Mouse (Mus musculus) frontal cortex, adult 2 months (tissue): Measurements from ENCODE around the gene Myoz1. TPM values are rescaled to one million over a fixed set of nuclear protein-coding genes. Genes with fewer than 3 reads are reported as not detected.
A peak's percentile ranks its signal among the peaks of the same experiment; 100 is the strongest.
"Not testable (repeated sequence)": the region's sequence is repeated elsewhere in the genome, so short reads cannot be mapped to it uniquely, and the experiment has no call there.

Source experiments
- DNase-seq, 2 experiments: peaks; one replicate each; pipeline ENCODE4 v3.0.0; 2022; ENCODE audit warnings: low spot score in 1 of 2; ENCODE audit errors: extremely low spot score in 1 of 2
- polyA plus RNA-seq: library from polyadenylated mRNA; depleted of rRNA; stranded (reverse); fragments of >200 nt; gene quantifications from 2 replicates; pipeline ENCODE4 v1.2.3, GENCODE M21; 2012

The Myoz1 gene
- polyA plus RNA-seq, 1 experiment, result 1.4 TPM

- no peak for DNase-seq
Measured at GRCm38 (mm10) chr14:20639918-20640619, 16.3 kb downstream of the Myoz1 start.

DNA sequence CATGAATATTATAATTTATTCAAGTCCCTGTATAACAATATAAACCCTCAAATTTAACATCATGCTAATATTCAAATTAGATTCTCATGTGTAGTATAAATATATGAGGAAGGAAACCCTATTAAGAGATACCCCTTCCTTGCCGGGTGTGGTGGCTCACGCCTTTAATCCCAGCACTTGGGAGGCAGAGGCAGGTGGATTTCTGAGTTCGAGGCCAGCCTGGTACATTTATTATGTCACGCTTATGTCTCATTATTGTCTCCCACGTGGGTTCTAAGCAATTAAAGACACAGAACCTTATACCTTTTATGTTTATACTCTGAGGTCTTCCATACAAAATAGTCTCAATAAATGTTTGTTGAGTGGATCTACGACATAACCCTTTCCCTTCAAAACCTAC lies 17.6 kb downstream of the Myoz1 start:
- DNase-seq, result no peak

DNA sequence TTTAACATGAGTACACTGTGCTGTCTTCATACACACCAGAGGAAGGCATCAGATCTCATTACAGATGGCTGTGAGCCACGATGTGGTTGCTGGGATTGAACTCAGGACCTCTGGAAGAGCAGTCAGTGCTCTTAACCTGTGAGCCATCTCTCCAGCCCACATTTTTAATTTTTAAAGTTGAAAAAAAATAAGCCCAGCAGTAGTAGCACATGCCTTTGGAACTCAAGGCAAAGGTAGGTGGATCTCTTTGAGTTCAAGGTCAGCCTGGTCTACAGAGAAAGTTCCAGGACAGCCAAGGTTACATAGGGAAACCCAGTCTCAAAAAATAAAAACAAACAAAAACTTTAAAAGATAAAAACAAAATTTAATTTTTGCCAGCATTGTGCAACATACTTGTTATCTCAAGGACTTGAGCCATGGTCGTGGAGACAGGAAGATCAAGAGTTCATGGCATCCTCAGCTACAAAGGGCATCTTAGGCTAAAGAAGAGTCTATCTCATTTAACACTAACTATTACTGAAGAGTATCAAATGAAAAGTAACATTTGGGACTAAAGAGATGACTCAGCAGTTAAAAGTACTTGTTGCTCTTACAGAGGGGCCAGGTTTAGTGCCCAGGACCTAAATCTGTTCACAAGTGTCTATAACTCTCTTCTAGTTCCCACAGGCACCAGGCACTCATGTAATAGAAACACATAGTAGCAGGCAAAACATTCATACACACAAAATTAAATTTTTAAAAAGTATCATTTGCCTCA lies 18.3 kb downstream of the Myoz1 start:
- DNase-seq, result no peak

DNA sequence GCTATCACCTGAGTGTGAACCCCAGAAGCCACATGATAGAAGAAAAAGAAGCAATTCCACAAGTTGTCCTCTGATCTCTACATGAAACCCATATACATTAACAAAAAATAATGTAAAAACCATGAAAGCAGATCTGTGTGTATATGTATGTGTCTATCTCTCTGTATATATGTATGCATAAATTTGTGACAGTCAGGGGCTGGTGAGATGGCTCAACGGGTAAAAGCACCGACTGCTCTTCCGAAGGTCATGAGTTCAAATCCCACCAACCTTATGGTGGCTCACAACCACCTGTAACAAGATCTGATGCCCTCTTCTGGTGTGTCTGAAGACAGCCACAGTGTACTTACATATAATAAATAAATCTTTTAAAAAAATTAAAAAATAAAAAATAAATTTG lies 19.4 kb downstream of the Myoz1 start:
- not testable (repeated sequence) for DNase-seq

DNA sequence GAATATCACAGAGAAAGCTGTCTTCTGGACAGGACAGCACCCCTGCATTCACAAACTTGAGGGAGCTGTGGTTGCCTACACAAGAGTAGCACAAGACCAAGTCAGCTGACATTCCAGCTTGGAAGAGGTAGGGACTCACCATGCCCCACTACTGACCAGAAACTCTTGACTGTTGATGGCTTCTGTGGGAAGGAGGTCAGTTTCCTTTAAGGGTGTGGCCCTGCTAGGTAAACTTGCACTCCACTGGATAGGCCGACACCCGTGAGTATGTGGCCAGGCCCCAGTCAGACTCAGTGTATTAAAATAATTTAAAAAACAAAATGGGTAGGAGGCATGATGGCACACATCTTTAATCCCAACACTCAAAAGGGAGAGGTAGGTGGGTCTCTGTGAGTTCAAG lies 20.8 kb downstream of the Myoz1 start:
- no peak for DNase-seq

GRCm38 (mm10) chr14:20631253-20631652 lies 25.1 kb downstream of the Myoz1 start:
- DNase-seq, result no peak

- DNase-seq, result no peak
Measured at GRCm38 (mm10) chr14:20626971-20627370, 29.4 kb downstream of the Myoz1 start.

DNA sequence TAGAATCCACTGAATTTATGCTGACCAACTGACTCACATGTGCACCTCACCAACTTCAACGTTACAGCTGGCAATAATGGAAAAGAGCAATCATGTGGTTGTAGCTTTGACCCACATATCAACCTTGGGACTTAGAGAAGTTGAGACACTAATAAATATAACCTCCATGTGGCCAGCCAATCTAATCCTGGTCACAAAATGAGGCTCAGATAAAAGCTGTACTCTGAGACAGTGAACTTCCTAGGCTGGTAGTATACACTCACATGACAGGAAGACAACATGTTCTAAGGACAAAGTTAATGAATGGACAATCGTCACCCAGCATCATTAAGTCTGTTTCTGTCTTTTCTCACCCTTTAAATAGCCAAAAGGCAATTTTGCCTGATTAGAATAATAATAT lies 29.9 kb downstream of the Myoz1 start:
- no peak for DNase-seq

DNA sequence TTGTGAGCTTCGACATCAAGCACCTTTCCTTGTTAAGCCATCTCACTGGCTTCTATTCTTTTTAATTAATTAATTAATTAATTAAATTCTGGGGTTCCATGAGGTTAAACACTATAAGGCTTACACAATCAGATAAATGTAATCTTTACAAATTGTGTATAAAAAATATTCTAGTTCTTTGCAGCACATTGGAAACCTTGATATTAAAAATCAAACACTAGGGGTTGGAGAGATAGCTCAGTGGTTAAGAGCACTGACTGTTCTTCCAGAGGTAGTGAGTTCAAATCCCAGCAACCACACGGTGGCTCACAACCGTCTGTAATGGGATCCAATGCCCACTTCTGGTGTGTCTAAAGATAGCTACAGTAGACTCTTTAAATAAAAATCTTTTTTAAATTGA lies 33.4 kb downstream of the Myoz1 start:
- DNase-seq, result no peak

- no peak for DNase-seq
Measured at GRCm38 (mm10) chr14:20622412-20622811, 33.9 kb downstream of the Myoz1 start.

DNA sequence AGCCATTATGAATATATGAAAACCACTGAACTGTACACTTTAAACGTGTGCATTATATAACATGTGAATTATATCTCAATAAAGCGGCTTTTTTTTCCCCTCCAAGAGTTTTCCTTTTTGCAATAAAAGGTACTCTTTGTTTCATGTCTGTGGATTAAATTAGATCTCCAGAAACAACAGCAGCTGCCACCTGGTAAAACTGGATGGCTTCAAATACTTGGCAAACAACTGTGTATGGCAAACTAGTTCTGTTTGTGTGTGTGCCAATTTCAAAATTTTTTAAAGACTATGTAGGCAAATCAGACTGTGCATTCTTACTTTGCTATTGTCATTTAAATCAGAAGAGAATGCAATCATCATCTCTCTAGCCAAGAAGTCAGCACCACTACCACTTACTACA lies 34.4 kb downstream of the Myoz1 start:
- no peak for DNase-seq

GRCm38 (mm10) chr14:20619131-20619530 lies 37.2 kb downstream of the Myoz1 start:
- DNase-seq, result peak in 1 of 2 experiments; percentile 45

DNA sequence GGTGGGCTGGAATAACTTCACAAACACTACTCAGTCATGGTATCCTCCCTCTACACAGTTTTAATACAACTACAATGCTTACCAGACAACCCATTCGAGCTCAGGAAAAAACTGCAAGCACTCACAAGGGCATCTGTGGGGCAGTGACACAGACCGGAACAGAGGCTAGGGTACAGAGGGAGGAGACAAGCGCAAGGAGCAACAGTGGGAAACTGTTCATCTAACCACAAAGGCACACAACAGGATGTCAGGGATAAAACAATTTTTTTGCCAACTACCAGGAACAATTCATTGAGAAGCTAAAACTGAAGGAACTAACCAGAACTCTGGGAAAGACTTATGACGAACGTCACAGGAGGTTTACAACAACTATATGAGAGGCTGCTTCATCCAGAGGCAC lies 38.1 kb downstream of the Myoz1 start:
- peak in 1 of 2 experiments; percentile 17 for DNase-seq

GRCm38 (mm10) chr14:20616421-20616820 lies 39.9 kb downstream of the Myoz1 start:
- DNase-seq, result peak in 1 of 2 experiments; percentile 38

GRCm38 (mm10) chr14:20615075-20615474 lies 41.3 kb downstream of the Myoz1 start:
- DNase-seq, result no peak

DNA sequence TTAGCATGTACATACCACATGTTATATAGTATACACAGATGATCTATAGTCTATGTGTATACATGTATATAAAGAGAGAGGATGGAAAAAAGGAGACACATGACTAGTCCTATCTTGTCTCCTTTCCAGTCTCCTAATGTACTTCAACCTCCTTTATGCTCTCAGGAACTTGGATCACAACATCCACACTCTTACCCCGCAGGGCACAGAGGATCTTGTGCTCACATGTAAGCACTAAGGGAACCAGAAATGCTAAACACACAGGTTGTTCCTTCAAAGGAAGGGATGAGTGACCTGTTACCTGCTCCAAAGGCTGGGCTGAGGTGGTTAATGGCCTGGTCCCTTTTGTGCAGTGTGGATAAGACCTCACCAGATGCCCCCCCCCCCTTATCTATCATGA lies 43.5 kb downstream of the Myoz1 start:
- DNase-seq, result no peak

- DNase-seq, result no peak
Measured at GRCm38 (mm10) chr14:20610146-20610545, 46.2 kb downstream of the Myoz1 start.

DNA sequence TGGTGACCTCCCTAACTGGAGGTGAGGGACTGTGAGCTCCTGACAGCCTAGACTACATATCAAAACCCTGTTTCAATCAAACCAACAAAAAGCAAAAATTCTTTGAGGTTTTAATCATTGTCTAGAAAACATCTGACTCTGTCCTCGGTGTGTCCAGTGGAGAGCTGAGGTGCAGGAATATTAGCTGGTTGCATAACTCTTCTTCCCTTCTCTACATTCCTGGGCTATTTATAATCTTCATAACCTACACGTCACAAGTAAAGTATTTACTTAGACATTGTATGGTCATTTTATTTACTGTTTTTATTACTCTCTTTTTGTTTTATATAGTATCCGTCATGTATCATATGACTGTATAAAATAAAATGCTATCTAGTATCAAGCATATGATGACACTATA lies 46.8 kb downstream of the Myoz1 start:
- DNase-seq, result no peak

DNA sequence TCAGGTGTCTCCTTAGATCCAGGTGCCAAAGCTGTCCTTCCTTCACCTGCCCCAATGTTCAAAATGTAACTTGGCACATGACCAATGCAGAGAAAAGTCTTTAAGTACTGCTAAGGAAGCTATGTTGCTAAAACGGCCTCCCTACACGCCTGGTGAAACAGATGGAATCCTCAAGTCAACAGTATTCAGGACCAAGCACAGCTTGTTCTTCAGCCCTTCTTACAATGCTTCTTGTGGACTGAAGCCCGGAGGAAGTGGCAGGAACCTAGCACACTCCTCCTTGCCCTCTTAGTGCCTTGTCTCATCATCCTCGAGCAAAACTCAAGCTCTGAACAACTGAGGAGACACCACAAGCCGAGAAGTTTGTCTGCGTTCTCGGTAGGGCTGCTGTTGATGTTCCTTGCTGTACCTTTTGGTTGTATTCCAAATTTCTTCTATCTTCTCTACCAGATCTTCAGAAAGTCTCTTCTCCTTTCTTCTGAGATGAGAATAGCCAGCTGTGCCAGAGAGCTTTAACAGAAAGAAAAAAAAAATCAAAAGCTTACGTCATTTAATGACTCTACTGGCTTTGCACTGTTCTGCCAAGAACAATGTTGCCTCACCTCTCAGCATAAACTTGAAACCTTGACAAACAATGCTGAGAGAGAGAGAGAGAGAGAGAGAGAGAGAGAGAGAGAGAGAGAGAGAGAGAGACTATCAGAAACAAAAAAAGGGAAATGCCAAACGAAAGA lies 48.8 kb downstream of the Myoz1 start:
- peak in 1 of 2 experiments; percentile 5 for DNase-seq

DNA sequence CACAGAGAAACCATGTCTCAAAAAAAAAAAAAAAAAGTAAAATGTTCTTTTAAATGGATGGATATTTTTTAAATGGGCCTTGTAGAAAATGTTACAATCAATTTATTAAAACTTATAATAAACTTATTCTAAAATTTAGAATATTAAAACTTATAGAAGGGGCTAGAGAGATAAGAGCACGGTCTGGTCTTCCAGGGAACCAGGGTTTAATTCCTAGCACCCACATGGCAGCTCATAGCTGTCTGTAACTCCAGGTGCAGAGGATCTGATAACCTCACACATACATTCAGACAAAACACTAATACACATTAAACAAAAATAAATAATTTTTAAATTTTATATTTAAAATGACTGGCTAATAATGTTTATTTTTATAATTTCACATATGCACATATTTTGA lies 55.1 kb downstream of the Myoz1 start:
- DNase-seq, result no peak

DNA sequence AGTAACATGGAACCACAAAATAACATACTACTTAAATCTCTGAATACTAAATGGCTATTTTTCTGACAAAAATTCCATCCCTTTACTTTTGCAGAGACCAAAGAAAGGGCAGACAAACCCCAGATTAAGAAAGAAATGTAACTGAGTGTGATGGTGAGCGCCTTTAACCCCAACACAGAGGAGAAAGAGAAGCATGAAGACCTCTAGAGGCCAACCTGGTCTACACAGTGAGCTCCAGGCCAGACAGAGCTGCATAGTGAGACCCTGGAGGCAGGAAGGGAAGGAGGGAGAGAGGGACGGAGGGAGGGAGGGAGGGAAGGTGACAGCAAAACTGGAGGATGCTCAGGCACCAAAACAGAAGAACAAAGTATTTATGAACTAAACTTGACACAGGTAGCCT lies 56.1 kb downstream of the Myoz1 start:
- DNase-seq, result no peak

GRCm38 (mm10) chr14:20599542-20599941 lies 56.8 kb downstream of the Myoz1 start:
- no peak for DNase-seq
